Mouse (Mus musculus) midbrain, embryonic 12.5 days (tissue): ENCODE data around the gene Gm281. TPM values are rescaled to one million over a fixed set of nuclear protein-coding genes. Genes with fewer than 3 reads are reported as not detected.

Experiments
- ATAC-seq: fragments of 200-750 bp; cut with Nextera tagmentation; 2 replicates; pipeline ENCODE4 v1.8.0; 2017; ENCODE audit warnings: low read depth, moderate TSS enrichment, moderate library complexity; ENCODE audit not compliant: low FRiP score
- H3K27ac ChIP-seq: fragments of 300-500 bp; sonication (generic); replicated peaks from 2 replicates; pipeline ENCODE4 v1.5.1; 2016; ENCODE audit warnings: mild to moderate bottlenecking
- H3K27me3 ChIP-seq: fragments of 300-500 bp; sonication (generic); 2 replicates; pipeline ENCODE4 v1.6.1; 2016; ENCODE audit warnings: mild to moderate bottlenecking
- H3K36me3 ChIP-seq: fragments of 300-500 bp; sonication (generic); 2 replicates; pipeline ENCODE4 v1.6.1; 2016
- H3K4me1 ChIP-seq: fragments of 300-500 bp; sonication (generic); 2 replicates; pipeline ENCODE4 v1.6.1; 2016
- H3K4me2 ChIP-seq: fragments of 300-500 bp; sonication (generic); replicated peaks from 2 replicates; pipeline ENCODE4 v1.6.1; 2016; ENCODE audit warnings: mild to moderate bottlenecking, moderate library complexity
- H3K4me3 ChIP-seq: fragments of 300-500 bp; sonication (generic); 2 replicates; pipeline ENCODE4 v1.5.1; 2016; ENCODE audit warnings: mild to moderate bottlenecking
- H3K9ac ChIP-seq: fragments of 300-500 bp; sonication (generic); replicated peaks from 2 replicates; pipeline ENCODE4 v1.6.1; 2016; ENCODE audit warnings: mild to moderate bottlenecking, moderate library complexity
- H3K9me3 ChIP-seq: fragments of 300-500 bp; sonication (generic); 2 replicates; pipeline ENCODE4 v1.6.1; 2016; ENCODE audit warnings: mild to moderate bottlenecking
- WGBS: fragments of 180-500 bp; shearing (Covaris S2); methylation state at CpG from one replicate; pipeline ENCODE4 v1.1.7; 2016; 5-methylcytosine and 5-hydroxymethylcytosine counted together
- microRNA-seq: library from miRNA; unstranded; fragments of <30 nt; microRNA quantifications from one replicate; pipeline ENCODE4, GENCODE M21; 2017
- polyA plus RNA-seq: library from polyadenylated mRNA; unstranded; fragments of >200 nt; fragmentation: Nextera tagmentation; extraction: Ambion mirVana; gene quantifications from 2 replicates; pipeline ENCODE4 v1.2.1, GENCODE M21; 2016

Gm281 gene
- polyA plus RNA-seq, 1 experiment from 2014 or later: not detected

- Histone ChIP-seq H3K4me3 (no peak overlapping the region), H3K4me1 (no peaks in the 10 kb centered on the region), H3K9ac (no peak overlapping the region), H3K36me3 (no peaks in the 10 kb centered on the region), H3K27me3 (no peaks in the 10 kb centered on the region), H3K27ac (no peak overlapping the region), H3K4me2 (no peak overlapping the region), H3K9me3 (no peaks in the 10 kb centered on the region)
- 53% methylated on average over 1 of the region's 1 CpGs for WGBS
- ATAC-seq: no peak
These were observed 123.8 kb downstream of the Gm281 start for GRCm38 (mm10) chr14:13790446-13790845.

- H3K27me3 ChIP-seq: no peaks in the 10 kb centered on the region
- H3K27ac ChIP-seq: no peak overlapping the region
- H3K4me2 ChIP-seq: no peak overlapping the region
- H3K4me1 ChIP-seq: no peaks in the 10 kb centered on the region
- WGBS: 24% methylated on average over 1 of the region's 1 CpGs
- H3K4me3 ChIP-seq: no peak overlapping the region
- no peaks in the 10 kb centered on the region for H3K9me3 ChIP-seq
- no peaks in the 10 kb centered on the region for H3K36me3 ChIP-seq
- ATAC-seq: no peak
- no peak overlapping the region for H3K9ac ChIP-seq
These were observed 124.3 kb downstream of the Gm281 start for GRCm38 (mm10) chr14:13790001-13790400.

DNA sequence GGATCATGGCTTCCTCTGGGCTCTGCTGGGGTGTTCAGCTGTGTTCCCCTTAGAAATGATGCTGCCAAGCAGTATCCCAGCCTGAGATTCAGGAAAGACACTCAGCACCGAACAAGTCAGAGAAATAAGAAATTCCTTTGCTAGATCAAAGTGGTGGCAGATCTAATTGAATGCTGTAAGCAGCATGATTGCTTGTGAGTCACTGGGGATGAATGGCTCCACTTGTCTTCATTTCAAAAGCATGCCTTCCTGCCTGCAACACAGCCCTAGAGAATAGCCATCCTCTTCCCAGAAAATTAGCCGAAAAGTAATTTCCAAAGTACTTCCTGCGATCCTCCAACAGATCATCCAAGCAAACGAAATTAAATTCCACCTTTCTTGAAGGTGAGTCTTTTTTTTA is 131.3 kb downstream of the Gm281 start:
- H3K36me3 ChIP-seq: no peaks in the 10 kb centered on the region
- H3K27ac ChIP-seq: no peak overlapping the region
- ATAC-seq: no peak
- no peak overlapping the region for H3K4me2 ChIP-seq
- no peak overlapping the region for H3K9ac ChIP-seq
- H3K4me3 ChIP-seq: no peak overlapping the region
- H3K27me3 ChIP-seq: no peaks in the 10 kb centered on the region
- H3K9me3 ChIP-seq: no peaks in the 10 kb centered on the region
- H3K4me1 ChIP-seq: no peaks in the 10 kb centered on the region
- 73% methylated on average over 4 of the region's 4 CpGs for WGBS

- WGBS: 51% methylated on average over 5 of the region's 6 CpGs
- no peak overlapping the region for H3K9ac ChIP-seq
- no peak for ATAC-seq
- no peak overlapping the region for H3K4me3 ChIP-seq
- H3K27me3 ChIP-seq: no peaks in the 10 kb centered on the region
- H3K36me3 ChIP-seq: no peaks in the 10 kb centered on the region
- no peaks in the 10 kb centered on the region for H3K4me1 ChIP-seq
- H3K4me2 ChIP-seq: no peak overlapping the region
- H3K9me3 ChIP-seq: no peaks in the 10 kb centered on the region
- no peak overlapping the region for H3K27ac ChIP-seq
These were observed 135.9 kb downstream of the Gm281 start for GRCm38 (mm10) chr14:13778383-13778782.

DNA sequence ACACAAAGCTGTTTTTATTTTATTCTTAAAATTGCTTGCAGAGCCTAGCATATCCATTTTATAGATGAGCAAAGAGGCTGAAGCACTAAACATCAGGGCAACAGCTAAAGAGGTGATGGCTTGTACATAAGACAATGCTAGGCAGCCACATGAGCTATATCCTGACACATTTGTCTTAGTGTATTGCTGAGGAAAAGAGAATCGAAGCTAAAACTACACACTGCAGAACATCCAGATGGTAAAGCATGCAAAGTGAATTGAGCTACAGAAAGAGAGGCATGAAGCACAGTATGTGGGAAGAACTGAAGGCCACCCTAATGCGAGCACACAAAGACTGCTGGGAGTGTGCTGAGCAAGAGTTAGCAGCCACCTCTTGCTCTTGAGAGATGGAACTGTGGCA is 143.1 kb downstream of the Gm281 start:
- Histone ChIP-seq H3K4me1 (peaks cover 14% of the 10 kb centered on the region), H3K27ac (peak overlapping the region; percentile 63), H3K27me3 (no peaks in the 10 kb centered on the region), H3K9me3 (no peaks in the 10 kb centered on the region), H3K4me2 (no peak overlapping the region), H3K36me3 (no peaks in the 10 kb centered on the region), H3K4me3 (no peak overlapping the region), H3K9ac (no peak overlapping the region)
- no peak; the same call in 1 of the 2 replicates for ATAC-seq
- 65% methylated on average over 2 of the region's 2 CpGs for WGBS

DNA sequence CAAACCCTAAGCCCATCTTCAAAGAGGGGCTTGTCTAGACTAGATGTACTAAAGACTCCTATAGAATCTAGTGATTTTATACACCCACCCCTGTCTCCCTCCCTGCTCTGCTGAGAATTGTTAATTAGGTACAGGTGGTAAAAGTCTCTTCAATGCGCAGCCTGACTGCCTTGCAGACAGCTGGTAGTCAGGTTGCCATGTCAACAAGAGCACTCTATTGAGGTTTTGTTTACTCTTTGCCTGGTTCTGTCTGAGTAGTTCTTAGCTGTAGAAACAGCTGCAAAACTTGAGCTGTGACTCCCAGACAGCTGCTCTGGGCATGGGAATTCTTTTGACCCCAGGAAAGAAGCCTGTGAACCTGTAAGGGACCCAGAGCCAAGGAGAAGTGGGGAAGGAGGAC is 143.6 kb downstream of the Gm281 start:
- H3K4me2 ChIP-seq: no peak overlapping the region
- no peaks in the 10 kb centered on the region for H3K9me3 ChIP-seq
- H3K4me1 ChIP-seq: peaks cover 14% of the 10 kb centered on the region
- peak overlapping the region; percentile 63 for H3K27ac ChIP-seq
- 0% methylated on average over 1 of the region's 1 CpGs for WGBS
- H3K36me3 ChIP-seq: no peaks in the 10 kb centered on the region
- no peak overlapping the region for H3K4me3 ChIP-seq
- peak; percentile 90 for ATAC-seq
- no peak overlapping the region for H3K9ac ChIP-seq
- H3K27me3 ChIP-seq: no peaks in the 10 kb centered on the region

Small RNA genes lying within 50 kb of the gene (microRNA-seq; reads per million reads assigned to microRNA genes)
- gene Gm27506: not detected

Other genes starting within 250 kb of the Gm281 start
- gene Sntn, start 243.6 kb downstream of the Gm281 start, polyA plus RNA-seq: not detected in 2 replicates
- 5.4 and 6.6 TPM in 2 replicates for gene Atxn7, start 47.0 kb upstream of the Gm281 start, polyA plus RNA-seq
- 201 and 207 TPM in 2 replicates for gene Thoc7, start 47.4 kb upstream of the Gm281 start, polyA plus RNA-seq
- gene Psmd6, start 206.5 kb upstream of the Gm281 start, polyA plus RNA-seq: 289 and 291 TPM in 2 replicates